Mouse (Mus musculus): ENCODE results near the gene Gigyf1.

Gene Gigyf1

GRCm38 (mm10) chr5:137518436-137518835 lies at the start of gene Gigyf1:
Gene Gigyf1, plus strand, starts transcription at chr5:137518548.
- peak; percentile 48 for DNase-seq

GRCm38 (mm10) chr5:137472252-137472904 lies 46.0 kb upstream of the Gigyf1 start:
- no peak for DNase-seq

- no peak for DNase-seq
Measured at GRCm38 (mm10) chr5:137474351-137474750, 44.0 kb upstream of the Gigyf1 start.

GRCm38 (mm10) chr5:137476964-137477363 lies 41.4 kb upstream of the Gigyf1 start, which contains the start of gene Zan:
Gene Zan, minus strand, starts transcription at chr5:137477064.
- no peak for DNase-seq

GRCm38 (mm10) chr5:137481138-137481537 lies 37.2 kb upstream of the Gigyf1 start:
- DNase-seq = peak; percentile 85

- peak; percentile 56 for DNase-seq
Measured at GRCm38 (mm10) chr5:137481897-137482296, 36.5 kb upstream of the Gigyf1 start.

- DNase-seq = peak; percentile 55
Measured at GRCm38 (mm10) chr5:137485071-137485850, 33.1 kb upstream of the Gigyf1 start.

GRCm38 (mm10) chr5:137485851-137486155 lies 32.5 kb upstream of the Gigyf1 start:
- DNase-seq = no peak

- peak; percentile 35 for DNase-seq
Measured at GRCm38 (mm10) chr5:137487616-137488015, 30.7 kb upstream of the Gigyf1 start.

GRCm38 (mm10) chr5:137491559-137491958 lies 26.8 kb upstream of the Gigyf1 start:
- no peak for DNase-seq

- no peak for DNase-seq
Measured at GRCm38 (mm10) chr5:137493831-137494230, 24.5 kb upstream of the Gigyf1 start.

- no peak for DNase-seq
Measured at GRCm38 (mm10) chr5:137500186-137500585, 18.2 kb upstream of the Gigyf1 start.

- DNase-seq = peak; percentile 100
Measured at GRCm38 (mm10) chr5:137501709-137502666, 16.4 kb upstream of the Gigyf1 start, which contains the start of gene Pop7. Gene Pop7, minus strand, starts transcription at chr5:137502518.

GRCm38 (mm10) chr5:137502667-137503110 lies 15.7 kb upstream of the Gigyf1 start:
- peak; percentile 93 for DNase-seq

- peak; percentile 29 for DNase-seq
Measured at GRCm38 (mm10) chr5:137504041-137504440, 14.3 kb upstream of the Gigyf1 start.

- DNase-seq = peak; percentile 88
Measured at GRCm38 (mm10) chr5:137510014-137510501, 8.3 kb upstream of the Gigyf1 start.

GRCm38 (mm10) chr5:137510573-137511390 lies 7.6 kb upstream of the Gigyf1 start:
- peak; percentile 56 for DNase-seq

- no peak for DNase-seq
Measured at GRCm38 (mm10) chr5:137511706-137512105, 6.6 kb upstream of the Gigyf1 start.

- DNase-seq = peak; percentile 81
Measured at GRCm38 (mm10) chr5:137512847-137513794, 5.2 kb upstream of the Gigyf1 start.

- DNase-seq = no peak
Measured at GRCm38 (mm10) chr5:137513951-137514721, 4.2 kb upstream of the Gigyf1 start.
